27 mouse cellular contexts compared by ENCODE assay signal in the genomic region with DNA sequence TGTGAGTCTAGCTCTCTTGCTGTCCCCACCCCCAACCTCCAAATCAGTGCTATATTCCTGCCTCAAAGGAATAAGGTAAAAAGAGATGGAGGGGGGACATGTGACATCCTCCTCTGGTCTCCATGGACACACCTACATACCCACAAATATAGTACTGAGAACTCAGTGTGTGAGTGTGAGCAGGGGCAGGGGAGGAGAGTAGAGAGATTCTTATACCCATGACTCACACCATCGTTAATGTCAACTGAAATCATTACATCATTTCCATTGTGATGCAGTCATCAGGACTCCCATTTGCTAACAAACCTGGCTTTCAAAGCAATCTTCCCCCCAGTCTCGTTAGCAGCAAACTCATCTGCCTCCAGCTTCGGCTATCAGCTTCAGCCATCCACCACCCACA.
DNase-seq lines count a peak whose midpoint lies in the region; ATAC-seq and TF ChIP-seq lines count a peak whose summit lies in the region.
"Had no signal": no experiment of that assay in that cellular context is flagged by ENCODE, and none has a peak within 500 bp of the region (broad histone marks: within the 10 kb centered on the region; RNA-seq: fewer than 3 reads in every experiment).

No protein-coding gene starts in this region.

- no peak overlapping the region for H3K4me3 ChIP-seq in hindbrain, postnatal 0 days (ENCODE audit: low read length)
- H3K4me3 ChIP-seq in hindbrain, embryonic 14.5 days (replicated peaks; ENCODE audit: low read length) = no peak overlapping the region
- H3K4me3 ChIP-seq in C2C12 (ENCODE audit: insufficient read depth, poor library complexity, severe bottlenecking) = no peak overlapping the region
- H3K4me3 ChIP-seq in heart, adult 2 months = no peak overlapping the region
- H3K4me3 ChIP-seq: embryonic facial prominence, embryonic 12.5 days; hindbrain, embryonic 12.5 days; limb, embryonic 13.5 days; liver, embryonic 12.5 days; megakaryocyte, embryonic 14.5 days; midbrain, embryonic 13.5 days; neural tube, embryonic 13.5 days had no signal

- ATAC-seq in hindbrain, postnatal 0 days = 0 out of 2 replicates have a peak, but pooled peaks have one; percentile 24
- no peak for ATAC-seq in hindbrain, embryonic 14.5 days (ENCODE audit: low FRiP score)
- ATAC-seq: activated CD4-positive, CD25-positive, alpha-beta regulatory T cell, adult 4 months; forebrain, embryonic 14.5 days; inflammation-experienced regulatory T-cells, adult 6 months; liver, embryonic 12.5 days; midbrain, embryonic 13.5 days had no signal

- H3K27me3 ChIP-seq in hindbrain, postnatal 0 days (ENCODE audit: insufficient read depth, low read length) = no peaks in the 10 kb centered on the region
- no peaks in the 10 kb centered on the region for H3K27me3 ChIP-seq in hindbrain, embryonic 14.5 days (ENCODE audit: control insufficient read depth, insufficient read depth, low read length)
- no peaks in the 10 kb centered on the region for H3K27me3 ChIP-seq in C2C12 (ENCODE audit: control insufficient read depth, insufficient read depth, insufficient read length)
- H3K27me3 ChIP-seq in heart, adult 2 months (ENCODE audit: control insufficient read depth, insufficient read depth, low read length) = no peaks in the 10 kb centered on the region
- H3K27me3 ChIP-seq: embryonic facial prominence, embryonic 12.5 days; hindbrain, embryonic 12.5 days; liver, embryonic 12.5 days; megakaryocyte, embryonic 14.5 days; midbrain, embryonic 13.5 days; neural tube, embryonic 13.5 days had no signal

- no peaks in the 10 kb centered on the region for H3K79me2 ChIP-seq in C2C12 (ENCODE audit: control insufficient read depth, insufficient read depth)
- H3K79me2 ChIP-seq in heart, adult 2 months (replicated peaks; ENCODE audit: control insufficient read depth, insufficient read depth, low read length) = no peaks in the 10 kb centered on the region

- no peak overlapping the region for H3K27ac ChIP-seq in hindbrain, postnatal 0 days
- no peak overlapping the region for H3K27ac ChIP-seq in hindbrain, embryonic 14.5 days
- H3K27ac ChIP-seq in heart, adult 2 months = no peak overlapping the region
- H3K27ac ChIP-seq: embryonic facial prominence, embryonic 12.5 days; hindbrain, embryonic 12.5 days; limb, embryonic 13.5 days; liver, embryonic 12.5 days; midbrain, embryonic 13.5 days; neural tube, embryonic 13.5 days had no signal

- intact Hi-C loops in heart, adult 2 months (cut with DNase I) = no loop called here

- H3K9me3 ChIP-seq in hindbrain, postnatal 0 days (ENCODE audit: low read length) = no peaks in the 10 kb centered on the region
- H3K9me3 ChIP-seq in hindbrain, embryonic 14.5 days (ENCODE audit: control insufficient read depth, low read length) = no peaks in the 10 kb centered on the region
- H3K9me3 ChIP-seq: embryonic facial prominence, embryonic 12.5 days; hindbrain, embryonic 12.5 days; limb, embryonic 13.5 days; liver, embryonic 12.5 days; midbrain, embryonic 13.5 days; neural tube, embryonic 13.5 days had no signal

- 84% methylated on average over 3 of the region's 3 CpGs for WGBS in hindbrain, postnatal 0 days
- 90% methylated on average over 3 of the region's 3 CpGs for WGBS in hindbrain, embryonic 14.5 days
- 69% methylated on average over 3 of the region's 3 CpGs for WGBS in heart, adult 2 months

- TF ChIP-seq CTCF in hindbrain, postnatal 0 days (IDR thresholded peaks at IDR 0.05; ENCODE audit: low read depth) = no peak
- TF ChIP-seq CTCF in C2C12 (IDR thresholded peaks at IDR 0.05; ENCODE audit: control insufficient read depth, insufficient read depth, insufficient read length) = no peak
- no peak for TF ChIP-seq CTCF in heart, adult 2 months (IDR thresholded peaks at IDR 0.05)

- no peaks in the 10 kb centered on the region for H3K79me3 ChIP-seq in C2C12 (ENCODE audit: low read depth)

- H3K36me3 ChIP-seq in hindbrain, postnatal 0 days (ENCODE audit: insufficient read depth, low read length) = no peaks in the 10 kb centered on the region
- H3K36me3 ChIP-seq in hindbrain, embryonic 14.5 days (replicated peaks; ENCODE audit: control insufficient read depth, insufficient read depth) = 0 out of 2 replicates have a peak, but pooled peaks cover 7% of the 10 kb centered on the region
- H3K36me3 ChIP-seq in C2C12 (ENCODE audit: control insufficient read depth, insufficient read depth) = no peaks in the 10 kb centered on the region
- H3K36me3 ChIP-seq in heart, adult 2 months (ENCODE audit: control insufficient read depth, insufficient read depth, low read length) = no peaks in the 10 kb centered on the region; the same call in 1 of the 2 replicates
- H3K36me3 ChIP-seq: embryonic facial prominence, embryonic 12.5 days; hindbrain, embryonic 12.5 days; limb, embryonic 13.5 days; liver, embryonic 12.5 days; midbrain, embryonic 13.5 days; neural tube, embryonic 13.5 days had no signal

- no peak overlapping the region for H3ac ChIP-seq in C2C12 (ENCODE audit: control insufficient read depth, insufficient read length, low read depth)

- DNase-seq in hindbrain, postnatal 0 days (ENCODE audit: low spot score) = no peak
- DNase-seq in hindbrain, embryonic 14.5 days (ENCODE audit: low spot score) = no peak
- DNase-seq in brain, adult 2 months (ENCODE audit: low read depth, low spot score) = peak; percentile 80
- peak; percentile 65 for DNase-seq in telencephalon, adult 2 months (ENCODE audit: low read depth, low spot score)
- DNase-seq in heart, adult 2 months = no peak
- no peak for DNase-seq in ovary, adult 18-20 months (ENCODE audit: low spot score)
- DNase-seq: adrenal gland, adult 8-10 months; cerebellum, adult 18-20 months; cerebellum, postnatal 14 days; gastrocnemius, postnatal 25 days; kidney, adult 18-20 months; kidney, postnatal 4 days; layer of hippocampus, adult 9-11 months; lung, adult 18-20 months; lung, postnatal 14 days; thymus, postnatal 14 days had no signal

- H3K4me2 ChIP-seq in hindbrain, postnatal 0 days (ENCODE audit: low read depth, low read length) = no peak overlapping the region
- no peak overlapping the region for H3K4me2 ChIP-seq in hindbrain, embryonic 14.5 days (replicated peaks)
- H3K4me2 ChIP-seq: embryonic facial prominence, embryonic 12.5 days; hindbrain, embryonic 12.5 days; limb, embryonic 13.5 days; liver, embryonic 12.5 days; midbrain, embryonic 13.5 days; neural tube, embryonic 13.5 days had no signal

- no peaks in the 10 kb centered on the region for H3K4me1 ChIP-seq in hindbrain, postnatal 0 days (ENCODE audit: insufficient read depth, low read length)
- H3K4me1 ChIP-seq in hindbrain, embryonic 14.5 days (replicated peaks; ENCODE audit: control insufficient read depth, insufficient read depth, low read length) = no peaks in the 10 kb centered on the region
- no peaks in the 10 kb centered on the region; the same call in 1 of the 2 replicates for H3K4me1 ChIP-seq in heart, adult 2 months (ENCODE audit: control insufficient read depth, insufficient read depth, low read length)
- H3K4me1 ChIP-seq: embryonic facial prominence, embryonic 12.5 days; hindbrain, embryonic 12.5 days; liver, embryonic 12.5 days; megakaryocyte, embryonic 14.5 days; midbrain, embryonic 13.5 days; neural tube, embryonic 13.5 days had no signal

- no peak overlapping the region for H3K9ac ChIP-seq in hindbrain, postnatal 0 days (replicated peaks; ENCODE audit: low read length)
- H3K9ac ChIP-seq in hindbrain, embryonic 14.5 days = no peak overlapping the region
- H3K9ac ChIP-seq in heart, adult 2 months (ENCODE audit: low read depth, low read length) = no peak overlapping the region
- H3K9ac ChIP-seq: embryonic facial prominence, embryonic 12.5 days; hindbrain, embryonic 12.5 days; limb, embryonic 13.5 days; liver, embryonic 12.5 days; midbrain, embryonic 13.5 days; neural tube, embryonic 13.5 days had no signal

- TF ChIP-seq EP300 in heart, adult 2 months (IDR thresholded peaks at IDR 0.05; ENCODE audit: insufficient read depth, low read depth, low read length) = no peak

- no peak for TF ChIP-seq POLR2A in heart, adult 2 months (IDR thresholded peaks at IDR 0.05; ENCODE audit: insufficient read depth, low read depth, low read length)

TF ChIP-seq in C2C12, 6 proteins besides CTCF, POLR2A, EP300 and RAD21:
- TF ChIP-seq USF1 (IDR thresholded peaks at IDR 0.05; ENCODE audit: low read depth) (peak; percentile 54), CEBPB (IDR thresholded peaks at IDR 0.05; ENCODE audit: low read depth) (no peak)

Comparison
In these comparisons a context has a peak if more than half of its experiments do, and no peak if none do; other contexts are left out.
1. DNase-seq: peak in brain, adult 2 months (single experiment) and telencephalon, adult 2 months (single experiment); none in hindbrain, postnatal 0 days (single experiment), hindbrain, embryonic 14.5 days (single experiment), heart, adult 2 months (0 of 2) and ovary, adult 18-20 months (single experiment).